Mouse (Mus musculus): Measurements from ENCODE around the gene Stra6l. TPM values are rescaled to one million over a fixed set of nuclear protein-coding genes. Genes with fewer than 3 reads are reported as not detected.
A peak's percentile ranks its signal among the peaks of the same experiment; 100 is the strongest.

Gene Stra6l
- polyA plus RNA-seq, 1 experiment from 2014 or later, result 0.47 TPM

DNA sequence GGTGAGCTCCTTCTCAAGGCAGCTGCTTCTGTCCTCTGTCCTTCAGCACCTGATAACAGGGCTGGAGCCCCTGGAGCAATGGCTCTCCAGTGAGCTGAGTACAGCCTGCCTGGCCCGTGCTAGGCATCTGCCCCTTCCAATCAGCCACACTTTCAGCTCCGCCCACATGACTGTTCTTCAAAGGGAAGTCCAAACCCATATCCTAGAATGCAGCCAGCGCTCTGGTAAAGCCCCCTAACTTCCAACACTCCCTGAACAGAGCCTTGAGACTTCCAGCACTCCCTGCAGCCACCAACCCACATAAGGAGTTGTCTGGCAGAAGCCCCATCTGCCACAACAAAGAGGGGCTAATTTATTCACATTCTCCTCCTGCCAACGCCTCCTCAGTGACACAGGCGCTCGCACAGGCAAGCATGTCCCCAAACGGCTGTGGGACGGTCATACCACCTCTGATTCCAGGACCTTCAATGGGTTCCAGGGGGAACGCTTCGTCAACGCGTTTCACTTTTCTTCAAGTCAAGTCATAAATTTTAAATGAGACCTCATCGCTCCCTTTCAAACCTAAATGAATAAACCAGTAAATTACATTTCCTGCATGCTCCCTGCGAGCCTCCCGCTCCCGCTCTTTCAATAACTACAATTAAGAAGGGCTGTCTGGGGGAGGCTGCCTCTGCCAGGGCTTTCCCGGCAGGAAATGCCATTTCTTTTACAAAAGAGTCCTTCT is 29.1 kb upstream of the Stra6l start:
- Histone ChIP-seq H3K4me2 (ENCODE audit: low read depth, low read length) (peak overlapping the region; percentile 52), H3K27me3 (replicated peaks; ENCODE audit: control insufficient read depth, insufficient read depth, low read length) (peaks cover 19% of the 10 kb centered on the region), H3K4me1 (ENCODE audit: control insufficient read depth, insufficient read depth, low read length) (0 out of 2 replicates have a peak, but pooled peaks cover 5% of the 10 kb centered on the region), H3K4me3 (ENCODE audit: low read depth, low read length) (peak overlapping the region; percentile 24), H3K27ac (replicated peaks; ENCODE audit: low read depth, low read length) (peak overlapping the region; percentile 4; the same call in 1 of the 2 replicates), H3K36me3 (ENCODE audit: control insufficient read depth, insufficient read depth, low read length) (no peaks in the 10 kb centered on the region), H3K9me3 (ENCODE audit: control insufficient read depth, low read length) (no peaks in the 10 kb centered on the region), H3K9ac (ENCODE audit: low read depth, low read length) (peak overlapping the region; percentile 21; the same call in 1 of the 2 replicates)
- DNase-seq (ENCODE audit: low spot score) (peak; percentile 79), ATAC-seq (ENCODE audit: low read depth) (peak; percentile 60; the same call in 1 of the 2 replicates)
- WGBS, result 3% methylated on average over 17 of the region's 17 CpGs

DNA sequence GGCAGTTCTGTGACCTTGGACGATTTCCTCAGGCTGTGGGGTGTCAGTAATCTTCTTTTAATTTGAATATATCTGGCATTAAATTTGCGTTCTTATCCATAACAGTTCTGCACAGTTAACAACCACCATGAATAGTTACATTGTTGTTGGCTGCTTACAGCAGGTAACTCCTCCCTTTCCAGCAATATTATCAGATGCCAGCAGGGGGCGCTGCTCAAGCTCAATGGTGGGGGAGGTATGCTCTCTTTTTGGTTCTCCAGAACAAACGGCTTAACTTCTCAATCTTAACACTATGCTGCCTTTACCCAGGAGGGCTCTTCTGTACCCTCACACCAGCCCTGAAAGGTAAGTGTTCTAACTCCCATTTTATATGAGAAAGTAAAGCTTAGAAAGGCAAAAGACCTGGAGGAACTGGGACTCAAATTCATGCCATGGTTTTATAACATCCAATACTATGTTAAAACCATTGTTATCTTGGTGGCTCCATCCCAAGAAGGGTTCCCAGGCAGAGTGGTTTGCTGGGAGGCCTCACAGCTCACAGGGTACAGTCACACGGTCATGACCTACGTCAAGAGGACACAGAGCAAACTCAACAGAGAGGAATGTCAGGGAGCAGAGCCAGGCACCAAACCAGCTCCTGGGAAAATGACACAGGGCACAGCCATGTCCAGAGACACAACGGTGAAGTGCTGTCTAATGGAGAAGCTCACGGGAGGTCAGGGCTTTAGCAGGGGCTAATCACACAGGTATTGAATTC is 28.2 kb upstream of the Stra6l start:
- Histone ChIP-seq H3K9me3 (ENCODE audit: control insufficient read depth, low read length) (no peaks in the 10 kb centered on the region), H3K4me3 (ENCODE audit: low read depth, low read length) (no peak overlapping the region), H3K27me3 (replicated peaks; ENCODE audit: control insufficient read depth, insufficient read depth, low read length) (peaks cover 28% of the 10 kb centered on the region), H3K27ac (replicated peaks; ENCODE audit: low read depth, low read length) (0 out of 2 replicates have a peak overlapping the region, but pooled peaks have one; percentile 4), H3K9ac (ENCODE audit: low read depth, low read length) (no peak overlapping the region), H3K4me1 (ENCODE audit: control insufficient read depth, insufficient read depth, low read length) (0 out of 2 replicates have a peak, but pooled peaks cover 5% of the 10 kb centered on the region), H3K4me2 (ENCODE audit: low read depth, low read length) (peak overlapping the region; percentile 52), H3K36me3 (ENCODE audit: control insufficient read depth, insufficient read depth, low read length) (no peaks in the 10 kb centered on the region)
- ATAC-seq (ENCODE audit: low read depth) (no peak), DNase-seq (ENCODE audit: low spot score) (peak; percentile 28)
- WGBS, result 42% methylated on average over 8 of the region's 8 CpGs

DNA sequence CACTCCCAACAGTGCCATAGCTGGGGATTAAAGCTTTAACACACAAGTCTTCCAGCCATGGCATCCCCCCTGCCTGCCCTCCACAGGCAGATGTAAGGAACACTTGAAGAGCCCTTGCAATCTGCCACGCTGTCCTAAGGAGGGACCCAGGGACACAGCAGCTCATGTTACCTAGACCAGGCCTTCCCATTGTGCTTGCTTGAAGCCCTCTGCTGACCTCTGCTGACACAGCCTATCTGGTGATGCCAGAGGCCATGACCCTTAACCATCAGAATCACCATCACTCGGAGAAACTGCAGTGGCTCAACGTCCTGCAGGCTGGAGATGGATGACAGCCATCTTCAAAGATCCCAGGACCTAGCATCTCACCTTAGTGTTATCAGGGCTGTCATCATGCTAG is 26.5 kb upstream of the Stra6l start:
- peaks cover 46% of the 10 kb centered on the region for H3K27me3 ChIP-seq (replicated peaks; ENCODE audit: control insufficient read depth, insufficient read depth, low read length)
- no peak for DNase-seq (ENCODE audit: low spot score)
- H3K27ac ChIP-seq (replicated peaks; ENCODE audit: low read depth, low read length), result no peak overlapping the region
- WGBS, result 20% methylated on average over 3 of the region's 3 CpGs
- ATAC-seq (ENCODE audit: low read depth), result no peak
- H3K4me1 ChIP-seq (ENCODE audit: control insufficient read depth, insufficient read depth, low read length), result 0 out of 2 replicates have a peak, but pooled peaks cover 5% of the 10 kb centered on the region
- H3K36me3 ChIP-seq (ENCODE audit: control insufficient read depth, insufficient read depth, low read length), result no peaks in the 10 kb centered on the region
- H3K9me3 ChIP-seq (ENCODE audit: control insufficient read depth, low read length), result no peaks in the 10 kb centered on the region
- H3K9ac ChIP-seq (ENCODE audit: low read depth, low read length), result no peak overlapping the region
- no peak overlapping the region for H3K4me3 ChIP-seq (ENCODE audit: low read depth, low read length)
- H3K4me2 ChIP-seq (ENCODE audit: low read depth, low read length), result no peak overlapping the region

DNA sequence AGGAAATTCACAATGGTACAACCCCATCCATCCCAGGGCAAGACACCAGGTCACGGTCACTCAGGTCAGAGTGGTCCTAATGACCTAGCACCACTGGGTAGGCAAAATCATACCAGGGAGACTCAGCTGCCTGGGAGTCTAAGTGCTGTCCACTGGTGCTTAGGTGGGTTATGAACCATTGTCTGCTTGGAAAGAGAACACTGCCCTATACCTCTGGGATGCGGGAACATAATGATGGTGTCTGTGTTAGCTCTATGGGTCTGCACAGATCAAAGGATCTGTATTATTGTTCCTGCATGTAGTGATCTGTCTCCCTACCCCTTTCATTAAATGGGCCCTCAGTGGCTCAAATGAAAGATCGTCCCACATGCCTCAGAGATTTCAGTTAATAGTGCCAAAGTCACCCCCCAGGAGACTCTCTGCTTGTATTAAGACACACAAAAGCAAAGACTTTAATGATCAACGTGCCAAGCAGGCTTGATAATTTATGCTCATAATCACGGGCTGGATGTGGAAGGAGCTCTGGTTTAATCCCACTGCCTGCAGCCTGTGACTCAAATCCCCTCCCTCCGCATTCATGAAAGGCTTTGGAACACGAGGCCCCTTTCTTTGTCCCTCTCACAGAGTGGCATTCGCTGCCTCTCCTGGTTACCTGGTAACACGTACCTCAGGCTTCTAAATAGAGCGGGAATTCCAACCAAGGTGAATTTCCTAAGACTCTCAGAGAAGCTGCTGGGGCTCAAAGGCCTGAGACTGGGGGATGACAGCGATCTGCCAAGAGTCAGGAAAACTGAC is 25.5 kb upstream of the Stra6l start:
- H3K27ac ChIP-seq (replicated peaks; ENCODE audit: low read depth, low read length), result no peak overlapping the region
- no peak overlapping the region for H3K4me2 ChIP-seq (ENCODE audit: low read depth, low read length)
- 0 out of 2 replicates have a peak, but pooled peaks cover 5% of the 10 kb centered on the region for H3K4me1 ChIP-seq (ENCODE audit: control insufficient read depth, insufficient read depth, low read length)
- H3K9ac ChIP-seq (ENCODE audit: low read depth, low read length), result no peak overlapping the region
- H3K27me3 ChIP-seq (replicated peaks; ENCODE audit: control insufficient read depth, insufficient read depth, low read length), result peaks cover 56% of the 10 kb centered on the region
- WGBS, result 31% methylated on average over 11 of the region's 11 CpGs
- peak; percentile 41; the same call in 1 of the 2 replicates for ATAC-seq (ENCODE audit: low read depth)
- H3K4me3 ChIP-seq (ENCODE audit: low read depth, low read length), result no peak overlapping the region
- H3K9me3 ChIP-seq (ENCODE audit: control insufficient read depth, low read length), result no peaks in the 10 kb centered on the region
- H3K36me3 ChIP-seq (ENCODE audit: control insufficient read depth, insufficient read depth, low read length), result no peaks in the 10 kb centered on the region
- DNase-seq (ENCODE audit: low spot score), result peak; percentile 70

DNA sequence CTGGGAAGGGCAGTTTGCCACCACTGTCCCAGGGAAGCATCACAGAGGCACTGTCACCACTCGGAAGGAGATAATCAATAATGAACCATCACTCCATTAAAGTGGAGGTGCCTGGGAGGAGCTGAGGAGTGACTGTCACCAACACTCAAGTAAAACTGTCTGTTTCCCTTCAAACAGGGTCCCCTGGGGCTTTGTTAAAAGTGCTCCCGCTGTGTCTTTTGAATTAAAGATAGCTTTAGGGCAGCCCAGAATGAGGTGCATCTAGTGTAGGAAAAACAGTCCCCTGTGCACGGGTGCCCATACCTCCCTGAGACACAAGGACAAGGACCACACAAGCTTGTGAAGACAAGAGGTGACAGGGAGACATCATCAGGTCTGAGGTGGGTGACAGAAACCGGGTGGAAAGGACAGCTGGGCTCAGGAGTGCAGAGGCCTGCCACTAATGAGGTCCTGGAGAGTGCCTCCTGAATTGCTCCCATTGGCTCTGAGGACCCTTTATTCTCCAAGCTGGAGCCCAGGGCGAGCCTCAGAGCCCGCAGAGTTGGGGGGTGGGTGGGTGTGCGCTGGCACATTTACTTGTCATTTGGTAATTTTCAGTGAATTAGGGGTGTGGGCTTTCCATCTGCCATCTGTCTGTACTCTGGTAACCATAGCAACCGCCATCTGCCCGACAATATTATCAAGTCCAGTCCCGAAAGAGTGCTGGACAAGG is 24.3 kb upstream of the Stra6l start:
- H3K4me3 ChIP-seq (ENCODE audit: low read depth, low read length), result no peak overlapping the region
- no peak overlapping the region for H3K4me2 ChIP-seq (ENCODE audit: low read depth, low read length)
- ATAC-seq (ENCODE audit: low read depth), result no peak; the same call in 1 of the 2 replicates
- H3K4me1 ChIP-seq (ENCODE audit: control insufficient read depth, insufficient read depth, low read length), result 0 out of 2 replicates have a peak, but pooled peaks cover 3% of the 10 kb centered on the region
- no peak overlapping the region for H3K9ac ChIP-seq (ENCODE audit: low read depth, low read length)
- peaks cover 68% of the 10 kb centered on the region for H3K27me3 ChIP-seq (replicated peaks; ENCODE audit: control insufficient read depth, insufficient read depth, low read length)
- WGBS, result 15% methylated on average over 10 of the region's 10 CpGs
- H3K27ac ChIP-seq (replicated peaks; ENCODE audit: low read depth, low read length), result no peak overlapping the region
- no peaks in the 10 kb centered on the region for H3K9me3 ChIP-seq (ENCODE audit: control insufficient read depth, low read length)
- peak; percentile 24 for DNase-seq (ENCODE audit: low spot score)
- no peaks in the 10 kb centered on the region for H3K36me3 ChIP-seq (ENCODE audit: control insufficient read depth, insufficient read depth, low read length)

DNA sequence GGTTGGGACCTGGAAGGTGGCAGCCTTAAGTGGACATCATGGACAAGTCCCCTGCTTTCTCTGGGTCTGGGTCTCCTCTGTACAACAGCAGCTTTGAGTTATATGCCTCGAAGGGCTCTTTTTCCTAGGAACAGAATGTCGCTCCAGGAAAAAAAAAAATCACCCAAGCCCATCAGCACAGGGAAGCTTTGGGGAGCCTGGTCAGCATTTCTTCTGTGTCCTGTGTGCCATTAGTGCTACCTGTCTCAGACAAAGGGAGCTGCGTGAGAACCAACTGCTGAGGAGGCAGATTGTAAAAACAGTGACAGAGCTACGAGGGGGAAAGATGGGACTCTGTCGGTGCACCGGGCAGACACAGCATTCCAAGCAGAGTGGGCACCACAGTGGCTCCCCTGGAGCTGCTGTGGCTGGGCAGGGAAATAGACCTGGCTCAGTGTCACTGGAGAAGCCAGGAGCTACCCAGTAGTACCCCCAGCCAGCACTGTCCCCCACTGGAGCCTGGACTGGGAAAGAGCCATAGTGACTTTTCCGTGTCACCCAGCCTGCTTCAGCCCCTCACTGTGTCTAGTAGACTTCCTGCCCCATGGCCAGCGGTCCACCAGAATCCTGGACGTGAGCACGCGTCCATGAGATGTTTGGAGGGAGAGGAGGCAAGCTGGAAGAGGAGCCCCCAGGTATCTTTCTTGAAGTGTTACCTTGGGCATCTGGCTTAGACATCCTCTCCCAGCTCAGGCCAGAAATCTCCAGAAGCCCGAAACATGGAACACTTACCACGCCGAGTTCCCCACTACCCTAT is 23.5 kb upstream of the Stra6l start:
- no peaks in the 10 kb centered on the region for H3K9me3 ChIP-seq (ENCODE audit: control insufficient read depth, low read length)
- H3K4me3 ChIP-seq (ENCODE audit: low read depth, low read length), result no peak overlapping the region
- ATAC-seq (ENCODE audit: low read depth) (no peak), DNase-seq (ENCODE audit: low spot score) (no peak)
- no peak overlapping the region for H3K4me2 ChIP-seq (ENCODE audit: low read depth, low read length)
- H3K36me3 ChIP-seq (ENCODE audit: control insufficient read depth, insufficient read depth, low read length), result no peaks in the 10 kb centered on the region
- H3K27me3 ChIP-seq (replicated peaks; ENCODE audit: control insufficient read depth, insufficient read depth, low read length), result peaks cover 75% of the 10 kb centered on the region
- H3K9ac ChIP-seq (ENCODE audit: low read depth, low read length), result no peak overlapping the region
- H3K27ac ChIP-seq (replicated peaks; ENCODE audit: low read depth, low read length), result no peak overlapping the region
- H3K4me1 ChIP-seq (ENCODE audit: control insufficient read depth, insufficient read depth, low read length), result no peaks in the 10 kb centered on the region
- 34% methylated on average over 14 of the region's 14 CpGs for WGBS

DNA sequence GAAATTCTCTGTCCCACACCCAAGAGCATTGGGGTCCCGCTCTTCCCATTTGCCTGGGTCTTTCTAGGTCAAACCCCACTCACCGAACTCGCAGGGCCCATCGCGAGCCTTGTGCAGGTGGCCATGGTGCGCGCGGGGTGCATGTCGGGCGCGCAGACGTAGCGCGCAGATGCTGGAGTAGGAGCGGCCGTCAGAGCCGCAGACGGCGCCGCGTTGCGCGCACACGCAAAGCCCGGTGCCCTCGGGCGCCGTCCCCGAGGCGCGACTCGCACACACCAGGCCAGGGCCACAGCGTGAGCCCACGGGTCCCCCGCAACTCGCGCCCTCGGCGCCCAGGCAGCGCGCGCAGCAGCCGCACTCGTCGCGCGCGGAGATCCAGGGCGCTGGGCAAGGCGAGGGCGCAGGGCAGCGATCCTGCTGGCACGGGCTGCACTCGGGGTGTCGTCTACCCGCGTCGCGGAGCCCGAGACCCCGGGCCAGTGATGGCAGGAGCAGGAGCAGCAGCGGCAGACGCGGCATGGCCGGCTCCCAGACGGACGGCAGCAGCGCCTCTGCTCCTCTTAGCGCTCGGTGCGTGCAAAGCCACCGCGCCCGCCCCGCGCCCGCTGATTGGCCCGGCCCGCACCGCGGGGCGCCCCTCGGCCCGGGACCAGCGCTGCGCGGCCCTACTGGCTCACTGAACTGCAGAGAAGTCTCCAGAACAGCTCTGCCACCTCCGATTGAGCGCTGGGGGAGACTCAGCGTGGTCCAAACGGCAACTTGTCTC is 22.0 kb upstream of the Stra6l start, which contains the start of gene Igfbpl1:
Gene Igfbpl1, minus strand, starts transcription at position 649 of the 766 bp plus-strand sequence.
- Histone ChIP-seq H3K27ac (replicated peaks; ENCODE audit: low read depth, low read length) (no peak within 1 kb of the TSS), H3K9me3 (ENCODE audit: control insufficient read depth, low read length) (no peaks in the 10 kb centered on the region), H3K4me1 (ENCODE audit: control insufficient read depth, insufficient read depth, low read length) (no peaks in the 10 kb centered on the region), H3K27me3 (replicated peaks; ENCODE audit: control insufficient read depth, insufficient read depth, low read length) (peaks cover 82% of the 10 kb centered on the region), H3K4me3 (ENCODE audit: low read depth, low read length) (peak within 1 kb of the TSS; percentile 44), H3K36me3 (ENCODE audit: control insufficient read depth, insufficient read depth, low read length) (no peaks in the 10 kb centered on the region), H3K4me2 (ENCODE audit: low read depth, low read length) (peak within 1 kb of the TSS; percentile 73), H3K9ac (ENCODE audit: low read depth, low read length) (peak within 1 kb of the TSS; percentile 25; the same call in 1 of the 2 replicates)
- ATAC-seq (ENCODE audit: low read depth) (no peak; the same call in 1 of the 2 replicates), DNase-seq (ENCODE audit: low spot score) (peak; percentile 22)
- 4% methylated on average over 31 of the region's 91 CpGs for whole genome bisulfite sequencing
